Mouse (Mus musculus): ENCODE results near the gene 1700001K19Rik. TPM values are rescaled to one million over a fixed set of nuclear protein-coding genes. Genes with fewer than 3 reads are reported as not detected.
"Not testable (repeated sequence)": the region's sequence is repeated elsewhere in the genome, so short reads cannot be mapped to it uniquely, and the experiment has no call there.

1700001K19Rik gene
- polyA plus RNA-seq, 1 experiment from 2014 or later = not detected

DNA sequence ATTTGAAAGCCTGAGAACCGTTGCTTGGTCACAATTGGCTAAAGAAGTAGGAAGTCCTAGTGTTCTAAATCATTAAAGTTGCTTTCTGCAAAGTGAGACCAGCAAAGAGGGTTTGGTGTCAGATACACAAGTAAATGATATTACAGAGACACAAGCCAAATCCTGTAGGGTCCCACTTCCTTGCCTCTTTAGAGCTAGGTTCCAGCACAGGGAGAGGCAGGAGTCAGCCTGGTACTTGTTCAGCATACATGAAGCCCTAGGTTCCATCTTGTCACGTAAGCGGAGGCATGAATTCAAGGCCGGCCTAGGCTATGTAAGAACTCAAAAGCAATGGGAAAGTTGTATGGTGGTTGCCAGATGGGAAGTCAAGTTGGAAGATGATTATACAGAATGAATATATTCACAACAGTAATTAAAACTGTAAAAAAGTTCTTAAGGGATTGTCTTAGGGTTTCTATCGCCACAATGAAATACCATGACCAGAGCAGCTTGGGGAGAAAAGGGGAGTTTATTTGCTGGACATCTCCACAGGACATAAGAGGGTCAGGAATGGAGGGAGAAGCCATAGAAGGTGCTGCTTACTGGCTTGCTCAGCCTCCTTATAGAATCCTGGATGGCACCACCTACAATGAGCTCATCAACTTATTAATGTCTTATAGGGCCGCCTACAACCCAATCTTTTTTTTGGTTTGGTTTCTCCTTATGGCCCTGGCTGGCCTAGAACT lies 7.7 kb upstream of the 1700001K19Rik start:
- peaks cover 7% of the 10 kb centered on the region for H3K4me1 ChIP-seq
- H3K27ac ChIP-seq = no peak overlapping the region
- H3K9me3 ChIP-seq (replicated peaks) = no peaks in the 10 kb centered on the region
- H3K36me3 ChIP-seq = peaks cover 87% of the 10 kb centered on the region
- no peak overlapping the region for H3K4me3 ChIP-seq
- no peaks in the 10 kb centered on the region for H3K27me3 ChIP-seq (ENCODE audit: low read depth, poor library complexity, severe bottlenecking)
- DNase-seq (ENCODE audit: low spot score) = no peak
- 89% methylated on average over 6 of the region's 6 CpGs for WGBS

DNA sequence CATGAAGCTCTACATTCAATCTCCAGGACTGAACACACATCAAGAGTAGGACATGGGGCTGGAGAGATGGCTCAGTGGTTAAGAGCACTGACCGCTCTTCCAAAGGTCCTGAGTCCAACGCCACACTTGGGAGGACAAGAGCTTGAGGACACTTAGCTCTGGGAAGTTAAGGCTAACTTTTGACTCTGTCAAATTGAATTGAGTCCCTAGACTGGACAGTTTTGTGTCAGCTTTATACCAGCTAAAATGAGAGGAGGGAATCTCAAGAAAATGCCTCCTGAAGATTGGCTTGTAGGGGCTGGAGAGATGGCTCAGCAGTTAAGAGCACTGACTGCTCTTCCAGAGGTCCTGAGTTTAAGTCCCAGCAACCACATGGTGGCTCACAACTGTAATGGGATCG lies 6.5 kb upstream of the 1700001K19Rik start:
- WGBS = 95% methylated on average over 3 of the region's 3 CpGs
- not testable (repeated sequence) for H3K4me3 ChIP-seq; H3K4me1 ChIP-seq; DNase-seq (ENCODE audit: low spot score); H3K9me3 ChIP-seq (replicated peaks); H3K27ac ChIP-seq; H3K27me3 ChIP-seq (ENCODE audit: low read depth, poor library complexity, severe bottlenecking)
- peaks cover 76% of the 10 kb centered on the region for H3K36me3 ChIP-seq

DNA sequence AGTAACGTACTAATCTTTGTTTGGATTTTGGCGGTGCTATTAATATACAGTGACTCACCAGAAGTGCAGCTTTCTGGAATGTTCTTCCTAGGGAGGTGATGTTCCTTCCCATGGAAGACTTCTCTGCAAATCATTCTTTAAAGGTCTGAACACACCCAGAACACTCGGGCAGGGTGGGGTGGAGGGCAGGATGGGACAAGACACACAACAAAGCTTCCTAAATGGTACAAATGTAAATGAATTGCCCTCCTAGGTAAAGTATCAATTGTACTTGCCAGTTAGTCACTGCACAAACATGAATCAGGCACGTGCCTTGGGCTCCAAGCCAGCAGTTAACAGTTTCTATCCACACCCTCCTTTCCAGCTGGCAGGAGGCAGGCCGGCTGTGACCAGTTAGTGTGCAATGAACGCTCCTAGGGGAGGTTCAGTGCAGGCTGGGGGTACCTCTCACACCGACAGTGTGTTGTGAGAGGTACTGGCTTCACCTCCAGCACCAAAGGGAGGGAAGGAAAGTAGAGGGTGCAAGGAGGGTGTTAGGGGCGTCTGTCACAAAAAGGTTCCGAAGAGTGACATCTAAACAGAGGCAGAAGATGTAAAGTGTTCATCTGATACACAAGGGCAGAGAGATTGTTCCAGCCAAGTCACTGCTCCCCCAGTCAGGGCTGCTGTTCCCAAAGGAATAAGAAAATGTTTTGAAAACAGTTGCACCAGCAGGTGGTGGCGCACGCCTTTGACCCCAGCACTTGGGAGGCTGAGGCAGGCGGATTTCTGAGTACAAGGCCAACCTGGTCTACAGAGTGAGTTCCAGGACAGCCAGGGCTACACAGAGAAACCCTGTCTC lies 5.7 kb upstream of the 1700001K19Rik start:
- Histone ChIP-seq H3K27me3 (ENCODE audit: low read depth, poor library complexity, severe bottlenecking) (no peaks in the 10 kb centered on the region), H3K4me3 (no peak overlapping the region), H3K36me3 (peaks cover 69% of the 10 kb centered on the region), H3K9me3 (replicated peaks) (no peaks in the 10 kb centered on the region), H3K4me1 (no peaks in the 10 kb centered on the region), H3K27ac (no peak overlapping the region)
- 88% methylated on average over 12 of the region's 12 CpGs for WGBS
- DNase-seq (ENCODE audit: low spot score) = no peak

DNA sequence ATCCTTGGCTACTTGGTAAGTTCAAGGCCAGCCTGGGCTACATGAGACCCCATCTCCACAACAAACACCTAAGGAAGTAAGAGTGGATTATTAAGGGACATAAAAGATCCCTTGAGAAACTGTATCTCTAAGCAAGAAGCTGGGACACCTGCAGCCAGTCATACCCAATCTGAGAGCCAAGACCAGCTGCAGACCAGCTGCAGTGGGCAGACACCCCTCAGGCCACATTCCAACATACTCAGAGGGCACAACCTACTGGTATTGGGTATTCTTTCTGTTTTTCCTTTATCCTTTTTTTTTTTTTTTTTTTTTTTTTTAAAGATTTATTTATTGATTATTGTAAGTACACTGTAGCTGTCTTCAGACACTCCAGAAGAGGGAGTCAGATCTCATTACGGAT lies 1.2 kb upstream of the 1700001K19Rik start:
- Histone ChIP-seq H3K4me1 (peaks cover 4% of the 10 kb centered on the region; the same call in 1 of the 2 replicates), H3K36me3 (peaks cover 30% of the 10 kb centered on the region), H3K4me3 (no peak overlapping the region), H3K9me3 (replicated peaks) (no peaks in the 10 kb centered on the region), H3K27ac (no peak overlapping the region), H3K27me3 (ENCODE audit: low read depth, poor library complexity, severe bottlenecking) (no peaks in the 10 kb centered on the region)
- DNase-seq (ENCODE audit: low spot score) = no peak
- no CpG with 5 or more reads among the region's 1 CpGs for WGBS

DNA sequence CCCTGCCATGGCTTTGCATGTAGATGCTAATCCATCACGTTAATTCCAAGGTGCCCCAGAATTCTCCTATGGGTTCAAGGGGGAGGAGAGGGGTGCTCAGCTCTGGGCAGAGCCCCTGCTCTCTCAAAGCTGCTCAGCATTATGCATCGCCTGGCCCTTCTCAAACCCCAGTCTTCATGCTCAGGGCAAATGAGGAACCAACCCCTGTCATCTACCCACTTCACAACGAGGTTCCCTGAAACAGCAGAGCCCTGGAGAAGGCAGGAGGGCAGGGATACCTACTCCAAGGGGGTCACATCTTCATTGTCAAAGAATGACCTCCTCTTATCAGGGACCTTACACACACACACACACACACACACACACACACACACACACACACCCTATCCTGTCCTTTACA lies 541 bp downstream of the 1700001K19Rik start:
- Histone ChIP-seq H3K27me3 (ENCODE audit: low read depth, poor library complexity, severe bottlenecking) (no peaks in the 10 kb centered on the region), H3K36me3 (peaks cover 13% of the 10 kb centered on the region), H3K4me3 (no peak overlapping the region), H3K9me3 (replicated peaks) (no peaks in the 10 kb centered on the region), H3K4me1 (peaks cover 6% of the 10 kb centered on the region; the same call in 1 of the 2 replicates), H3K27ac (no peak overlapping the region)
- WGBS = 67% methylated on average over 3 of the region's 3 CpGs
- no peak for DNase-seq (ENCODE audit: low spot score)

DNA sequence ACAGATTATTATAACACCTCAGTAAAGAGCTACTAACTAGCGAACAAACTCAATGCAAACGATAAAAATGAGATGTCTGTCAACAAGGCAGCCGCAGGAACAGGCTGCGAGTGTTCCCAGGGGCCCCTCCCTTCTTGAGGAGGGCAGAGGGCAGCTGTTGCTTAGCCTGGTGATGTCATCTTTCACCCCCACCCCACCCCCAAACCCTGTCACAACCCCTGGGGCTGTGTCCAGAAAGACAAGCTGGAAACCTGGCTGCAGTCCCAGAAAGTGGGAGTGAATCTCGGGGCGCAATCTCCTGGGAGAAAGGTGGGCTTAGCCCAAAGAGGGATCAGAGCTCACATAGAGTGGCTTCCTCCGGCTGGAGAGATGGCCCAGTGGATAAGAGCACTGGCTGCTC lies 1.2 kb downstream of the 1700001K19Rik start:
- no peak overlapping the region for H3K27ac ChIP-seq
- no peak overlapping the region for H3K4me3 ChIP-seq
- H3K4me1 ChIP-seq = peaks cover 6% of the 10 kb centered on the region; the same call in 1 of the 2 replicates
- peaks cover 6% of the 10 kb centered on the region for H3K36me3 ChIP-seq
- 66% methylated on average over 7 of the region's 7 CpGs for WGBS
- H3K9me3 ChIP-seq (replicated peaks) = no peaks in the 10 kb centered on the region
- DNase-seq (ENCODE audit: low spot score) = no peak
- no peaks in the 10 kb centered on the region for H3K27me3 ChIP-seq (ENCODE audit: low read depth, poor library complexity, severe bottlenecking)

DNA sequence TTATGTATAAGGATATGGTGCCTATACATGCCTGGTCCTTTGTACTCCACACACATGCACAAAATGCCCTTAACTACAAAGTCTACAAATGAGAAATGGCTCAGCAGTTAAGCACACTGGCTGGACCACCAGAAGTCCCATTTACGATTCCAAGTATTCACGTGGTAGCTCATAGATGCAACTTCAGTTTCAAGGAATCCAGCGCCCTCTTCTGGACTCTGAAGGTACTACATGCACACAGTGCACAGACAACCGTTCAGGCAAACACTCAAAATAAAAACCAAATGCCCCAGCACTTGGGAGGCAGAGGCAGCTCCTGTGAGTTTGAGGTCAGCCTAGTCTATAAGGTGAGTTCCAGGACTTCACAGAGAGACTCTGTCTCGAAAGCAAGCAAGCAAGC lies 8.2 kb downstream of the 1700001K19Rik start:
- no peaks in the 10 kb centered on the region for H3K27me3 ChIP-seq (ENCODE audit: low read depth, poor library complexity, severe bottlenecking)
- H3K9me3 ChIP-seq (replicated peaks) = no peaks in the 10 kb centered on the region
- H3K36me3 ChIP-seq = peaks cover 17% of the 10 kb centered on the region
- WGBS = 55% methylated on average over 5 of the region's 5 CpGs
- H3K27ac ChIP-seq = no peak overlapping the region
- peaks cover 3% of the 10 kb centered on the region; the same call in 1 of the 2 replicates for H3K4me1 ChIP-seq
- H3K4me3 ChIP-seq = no peak overlapping the region
- no peak for DNase-seq (ENCODE audit: low spot score)

DNA sequence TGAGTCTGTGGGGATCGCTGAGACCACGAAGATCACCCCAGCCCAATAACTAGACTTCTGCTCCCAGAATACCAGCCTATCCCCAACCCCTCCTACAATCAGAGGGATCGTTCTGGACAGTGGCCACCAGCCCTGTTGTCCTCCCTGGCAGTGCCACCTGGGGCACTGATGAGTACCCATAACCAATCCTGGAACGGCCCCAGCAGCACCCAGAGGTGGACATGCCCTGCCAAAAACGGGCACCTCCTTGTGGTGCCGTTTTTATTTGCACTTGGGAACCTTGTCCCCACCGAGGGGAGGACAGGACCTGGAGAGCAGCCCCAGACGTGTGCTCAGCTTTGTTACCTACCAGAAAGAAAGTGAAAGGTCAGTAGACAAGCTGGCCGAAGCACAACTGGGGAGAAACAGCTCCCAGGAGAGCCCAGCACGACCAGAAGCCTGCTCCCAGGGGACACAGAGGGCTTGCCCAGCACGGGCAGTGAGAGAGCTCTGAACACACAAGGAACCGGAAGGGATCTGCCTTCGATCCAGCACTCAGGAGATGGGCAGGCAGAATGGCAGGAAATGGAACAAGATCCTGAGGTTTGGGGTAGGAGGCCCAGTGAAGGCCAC lies 14.8 kb downstream of the 1700001K19Rik start:
- peaks cover 84% of the 10 kb centered on the region for H3K36me3 ChIP-seq
- no peak overlapping the region for H3K27ac ChIP-seq
- 94% methylated on average over 13 of the region's 13 CpGs for WGBS
- no peaks in the 10 kb centered on the region for H3K9me3 ChIP-seq (replicated peaks)
- DNase-seq (ENCODE audit: low spot score) = no peak
- no peak overlapping the region for H3K4me3 ChIP-seq
- no peaks in the 10 kb centered on the region for H3K27me3 ChIP-seq (ENCODE audit: low read depth, poor library complexity, severe bottlenecking)
- H3K4me1 ChIP-seq = no peaks in the 10 kb centered on the region

DNA sequence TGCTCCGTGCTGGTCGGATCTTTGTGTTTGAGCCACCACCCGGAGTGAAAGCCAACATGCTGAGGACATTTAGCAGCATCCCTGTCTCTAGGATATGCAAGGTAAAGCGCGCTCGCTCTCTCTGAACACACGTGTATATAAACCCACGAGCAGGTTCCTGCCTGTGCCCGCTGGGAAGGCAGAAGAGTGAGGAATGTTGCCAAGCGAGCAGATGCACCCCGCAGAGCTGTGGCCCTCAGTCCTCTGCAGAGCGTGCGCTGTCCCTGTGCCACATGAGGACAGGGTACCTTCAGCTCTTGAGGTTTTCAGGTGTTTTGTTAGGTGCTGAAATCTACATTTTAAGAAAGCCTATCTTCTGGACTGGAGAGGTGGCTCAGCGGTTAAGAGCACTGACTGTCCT lies 20.7 kb downstream of the 1700001K19Rik start:
- 94% methylated on average over 14 of the region's 14 CpGs for WGBS
- no peak for DNase-seq (ENCODE audit: low spot score)
- peaks cover 100% of the 10 kb centered on the region for H3K36me3 ChIP-seq
- no peaks in the 10 kb centered on the region for H3K9me3 ChIP-seq (replicated peaks)
- H3K27ac ChIP-seq = no peak overlapping the region
- H3K27me3 ChIP-seq (ENCODE audit: low read depth, poor library complexity, severe bottlenecking) = no peaks in the 10 kb centered on the region
- H3K4me3 ChIP-seq = no peak overlapping the region
- no peaks in the 10 kb centered on the region for H3K4me1 ChIP-seq

DNA sequence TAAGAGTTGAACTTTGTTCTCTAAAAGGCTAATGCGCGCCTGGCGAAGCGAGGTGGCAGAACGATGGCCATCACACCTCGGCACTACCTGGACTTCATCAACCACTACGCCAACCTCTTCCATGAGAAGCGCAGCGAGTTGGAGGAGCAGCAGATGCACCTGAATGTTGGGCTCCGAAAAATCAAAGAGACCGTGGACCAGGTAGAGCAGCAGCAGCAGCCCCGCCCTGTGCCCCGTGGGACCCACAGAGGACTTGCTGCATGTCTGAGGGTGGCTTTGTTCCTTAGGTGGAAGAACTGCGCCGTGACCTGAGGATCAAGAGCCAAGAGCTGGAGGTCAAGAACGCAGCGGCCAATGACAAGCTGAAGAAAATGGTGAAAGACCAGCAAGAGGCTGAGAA lies 31.0 kb downstream of the 1700001K19Rik start:
- Histone ChIP-seq H3K4me3 (no peak overlapping the region), H3K36me3 (peaks cover 99% of the 10 kb centered on the region), H3K4me1 (no peaks in the 10 kb centered on the region), H3K27me3 (ENCODE audit: low read depth, poor library complexity, severe bottlenecking) (no peaks in the 10 kb centered on the region), H3K9me3 (replicated peaks) (no peaks in the 10 kb centered on the region), H3K27ac (no peak overlapping the region)
- WGBS = 97% methylated on average over 17 of the region's 17 CpGs
- DNase-seq (ENCODE audit: low spot score) = no peak

DNA sequence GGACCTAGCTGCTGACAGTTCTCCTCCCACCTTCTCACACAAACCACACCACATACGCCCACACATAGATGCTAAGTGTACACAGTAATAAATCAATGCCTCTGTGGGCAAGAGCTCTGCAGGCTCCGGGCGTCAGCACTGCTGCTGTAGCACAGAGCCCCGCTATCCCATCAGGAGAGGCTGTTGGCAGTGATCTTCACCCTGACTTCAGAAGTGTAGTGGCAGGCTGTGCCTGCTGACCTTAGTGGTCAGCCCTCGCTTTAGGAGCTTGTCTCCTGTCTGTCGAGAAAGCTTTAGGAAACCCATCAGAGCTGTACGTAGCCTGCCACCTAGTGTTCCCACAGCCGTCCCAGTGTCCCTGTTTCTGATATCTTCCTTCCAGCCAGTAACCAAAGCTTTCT lies 32.2 kb downstream of the 1700001K19Rik start:
- peaks cover 99% of the 10 kb centered on the region for H3K36me3 ChIP-seq
- no peaks in the 10 kb centered on the region for H3K27me3 ChIP-seq (ENCODE audit: low read depth, poor library complexity, severe bottlenecking)
- no peak for DNase-seq (ENCODE audit: low spot score)
- H3K4me3 ChIP-seq = no peak overlapping the region
- no peak overlapping the region for H3K27ac ChIP-seq
- whole genome bisulfite sequencing = 79% methylated on average over 8 of the region's 8 CpGs
- H3K4me1 ChIP-seq = no peaks in the 10 kb centered on the region
- no peaks in the 10 kb centered on the region for H3K9me3 ChIP-seq (replicated peaks)

DNA sequence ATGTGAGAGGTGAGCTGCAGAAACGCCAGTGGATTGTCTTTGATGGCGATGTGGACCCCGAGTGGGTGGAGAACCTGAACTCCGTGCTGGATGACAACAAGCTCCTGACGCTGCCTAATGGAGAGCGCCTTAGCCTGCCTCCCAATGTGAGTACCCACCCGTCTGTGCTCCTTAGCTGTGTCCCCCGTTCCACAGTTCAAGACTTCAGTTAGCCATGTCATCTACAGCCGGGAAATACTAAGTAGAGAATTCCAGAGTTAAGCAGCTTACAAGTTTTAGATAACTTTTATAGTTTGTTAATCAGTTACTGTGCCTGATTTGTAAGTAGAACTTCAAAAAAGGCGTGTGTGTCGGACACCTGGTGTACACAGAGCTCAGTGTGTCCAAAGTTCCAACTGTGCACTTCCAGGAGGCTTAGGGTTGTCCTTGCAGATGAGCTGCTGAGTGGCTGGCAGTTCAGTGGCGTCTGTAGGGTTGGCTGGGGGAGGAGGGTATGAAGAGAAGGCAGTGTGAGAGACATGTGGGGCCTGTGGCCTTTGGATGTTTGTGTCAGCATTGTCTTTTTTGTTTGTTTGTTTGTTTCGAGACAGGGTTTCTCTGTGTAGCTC lies 44.8 kb downstream of the 1700001K19Rik start:
- H3K4me1 ChIP-seq = no peaks in the 10 kb centered on the region
- H3K27me3 ChIP-seq (ENCODE audit: low read depth, poor library complexity, severe bottlenecking) = no peaks in the 10 kb centered on the region
- 94% methylated on average over 13 of the region's 13 CpGs for WGBS
- H3K9me3 ChIP-seq (replicated peaks) = no peaks in the 10 kb centered on the region
- no peak for DNase-seq (ENCODE audit: low spot score)
- H3K27ac ChIP-seq = no peak overlapping the region
- no peak overlapping the region for H3K4me3 ChIP-seq
- peaks cover 100% of the 10 kb centered on the region for H3K36me3 ChIP-seq

DNA sequence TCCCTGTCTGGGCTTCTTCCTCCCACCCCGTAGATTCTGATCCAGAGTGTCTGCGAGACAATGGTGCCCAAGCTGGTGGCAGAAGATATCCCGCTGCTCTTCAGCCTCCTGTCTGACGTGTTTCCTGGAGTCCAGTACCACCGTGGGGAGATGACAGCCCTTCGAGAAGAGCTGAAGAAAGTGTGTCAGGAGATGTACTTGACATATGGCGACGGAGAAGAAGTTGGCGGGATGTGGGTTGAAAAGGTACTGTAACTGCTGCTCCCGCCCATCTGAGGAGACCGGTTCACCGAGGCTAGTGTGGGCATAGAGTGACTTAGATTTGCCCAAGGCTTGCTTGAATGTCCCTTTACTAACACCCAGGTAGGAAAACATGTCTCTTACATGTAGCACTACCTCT lies 46.1 kb downstream of the 1700001K19Rik start:
- no peak for DNase-seq (ENCODE audit: low spot score)
- Histone ChIP-seq H3K4me3 (no peak overlapping the region), H3K27ac (no peak overlapping the region), H3K36me3 (peaks cover 100% of the 10 kb centered on the region), H3K4me1 (no peaks in the 10 kb centered on the region), H3K9me3 (replicated peaks) (no peaks in the 10 kb centered on the region), H3K27me3 (ENCODE audit: low read depth, poor library complexity, severe bottlenecking) (no peaks in the 10 kb centered on the region)
- WGBS = 96% methylated on average over 12 of the region's 12 CpGs

All from limb, embryonic 10.5 days (tissue).